Mouse (Mus musculus) embryonic facial prominence, embryonic 11.5 days (tissue): ENCODE results near the gene Rasgef1b. TPM values are rescaled to one million over a fixed set of nuclear protein-coding genes. Genes with fewer than 3 reads are reported as not detected.

Source experiments
- ATAC-seq: fragments of 200-750 bp; cut with Nextera tagmentation; replicated peaks from 2 replicates; pipeline ENCODE4 v1.8.0; 2017; ENCODE audit warnings: low read depth; ENCODE audit not compliant: insufficient number of reproducible peaks, low FRiP score, low TSS enrichment
- DNase-seq: peaks from one replicate; pipeline ENCODE4 v3.0.0-alpha.2; 2015; ENCODE audit warnings: low spot score
- H3K27ac ChIP-seq: fragments of 300-500 bp; sonication (generic); replicated peaks from 2 replicates; pipeline ENCODE4 v1.5.1; 2014; ENCODE audit warnings: mild to moderate bottlenecking, low read depth, low read length, control low read depth
- H3K27me3 ChIP-seq: fragments of 300-500 bp; sonication (generic); 2 replicates; pipeline ENCODE4 v1.6.1; 2014; ENCODE audit warnings: mild to moderate bottlenecking, low read length, moderate library complexity, mixed read lengths; ENCODE audit not compliant: control insufficient read depth, insufficient read depth
- H3K36me3 ChIP-seq: fragments of 300-500 bp; sonication (generic); replicated peaks from 2 replicates; pipeline ENCODE4 v1.6.1; 2014; ENCODE audit warnings: low read depth, mild to moderate bottlenecking, low read length, moderate library complexity, mixed read lengths; ENCODE audit not compliant: control insufficient read depth, insufficient read depth
- H3K4me1 ChIP-seq: fragments of 300-500 bp; sonication (generic); 2 replicates; pipeline ENCODE4 v1.6.1; 2014; ENCODE audit warnings: low read length, mixed read lengths; ENCODE audit not compliant: control insufficient read depth, insufficient read depth
- H3K4me2 ChIP-seq: fragments of 300-500 bp; sonication (generic); 2 replicates; pipeline ENCODE4 v1.6.1; 2014; ENCODE audit warnings: low read depth, mild to moderate bottlenecking, control low read depth, low read length, moderate library complexity
- H3K4me3 ChIP-seq: fragments of 300-500 bp; sonication (generic); 2 replicates; pipeline ENCODE4 v1.5.1; 2014; ENCODE audit warnings: low read depth, low read length, control low read depth
- H3K9ac ChIP-seq: fragments of 300-500 bp; sonication (generic); replicated peaks from 2 replicates; pipeline ENCODE4 v1.6.1; 2014; ENCODE audit warnings: mild to moderate bottlenecking, control low read depth, low read length
- H3K9me3 ChIP-seq: fragments of 300-500 bp; sonication (generic); replicated peaks from 2 replicates; pipeline ENCODE4 v1.6.1; 2016; ENCODE audit warnings: mild to moderate bottlenecking, low read length, inconsistent platforms, mixed read lengths; ENCODE audit not compliant: control insufficient read depth
- WGBS: fragments of 180-500 bp; shearing (Covaris S2); extraction: QIAGEN DNeasy Blood & Tissue Kit; methylation state at CpG from one replicate; pipeline ENCODE4 v1.1.7; 2014; 5-methylcytosine and 5-hydroxymethylcytosine counted together
- polyA plus RNA-seq: library from polyadenylated mRNA; unstranded; fragments of >200 nt; fragmentation: Nextera tagmentation; extraction: Ambion mirVana; gene quantifications from 2 replicates; pipeline ENCODE4 v1.2.1, GENCODE M21; 2014

The Rasgef1b gene
- polyA plus RNA-seq, 1 experiment from 2014 or later = 14.2 TPM

- H3K36me3 ChIP-seq = no peaks in the 10 kb centered on the region
- H3K4me2 ChIP-seq = no peak overlapping the region
- no peak overlapping the region for H3K4me3 ChIP-seq
- H3K27me3 ChIP-seq = no peaks in the 10 kb centered on the region
- WGBS = 22% methylated on average over 5 of the region's 5 CpGs
- DNase-seq (no peak), ATAC-seq (no peak)
- H3K9me3 ChIP-seq = no peaks in the 10 kb centered on the region
- H3K4me1 ChIP-seq = no peaks in the 10 kb centered on the region
- no peak overlapping the region for H3K9ac ChIP-seq
- no peak overlapping the region for H3K27ac ChIP-seq
Observed at GRCm38 (mm10) chr5:99582055-99582454, 146.8 kb downstream of the Rasgef1b start.

- Histone ChIP-seq H3K36me3 (no peaks in the 10 kb centered on the region), H3K27me3 (no peaks in the 10 kb centered on the region), H3K9ac (no peak overlapping the region), H3K27ac (no peak overlapping the region), H3K4me1 (no peaks in the 10 kb centered on the region), H3K9me3 (no peaks in the 10 kb centered on the region), H3K4me2 (no peak overlapping the region), H3K4me3 (no peak overlapping the region)
- WGBS = 5% methylated on average over 4 of the region's 4 CpGs
- ATAC-seq (peak; percentile 78; the same call in 1 of the 2 replicates), DNase-seq (peak; percentile 80)
Observed at GRCm38 (mm10) chr5:99578692-99579091, 150.2 kb downstream of the Rasgef1b start.

- DNase-seq (no peak), ATAC-seq (no peak)
- H3K9me3 ChIP-seq = no peaks in the 10 kb centered on the region
- no peak overlapping the region for H3K9ac ChIP-seq
- H3K4me3 ChIP-seq = no peak overlapping the region
- H3K4me2 ChIP-seq = no peak overlapping the region
- H3K27me3 ChIP-seq = no peaks in the 10 kb centered on the region
- no peak overlapping the region for H3K27ac ChIP-seq
- WGBS = 87% methylated on average over 8 of the region's 8 CpGs
- no peaks in the 10 kb centered on the region for H3K36me3 ChIP-seq
- H3K4me1 ChIP-seq = no peaks in the 10 kb centered on the region
Observed at GRCm38 (mm10) chr5:99575897-99576296, 153.0 kb downstream of the Rasgef1b start.

- no peak overlapping the region for H3K4me2 ChIP-seq
- H3K9ac ChIP-seq = no peak overlapping the region
- ATAC-seq (no peak), DNase-seq (no peak)
- no peaks in the 10 kb centered on the region for H3K36me3 ChIP-seq
- H3K9me3 ChIP-seq = no peaks in the 10 kb centered on the region
- no peak overlapping the region for H3K27ac ChIP-seq
- H3K4me3 ChIP-seq = no peak overlapping the region
- 38% methylated on average over 8 of the region's 8 CpGs for WGBS
- H3K4me1 ChIP-seq = no peaks in the 10 kb centered on the region
- no peaks in the 10 kb centered on the region for H3K27me3 ChIP-seq
Observed at GRCm38 (mm10) chr5:99564501-99565323, 164.2 kb downstream of the Rasgef1b start.

- no peak overlapping the region for H3K9ac ChIP-seq
- 74% methylated on average over 6 of the region's 6 CpGs for WGBS
- ATAC-seq (no peak), DNase-seq (no peak)
- no peaks in the 10 kb centered on the region for H3K4me1 ChIP-seq
- H3K27me3 ChIP-seq = no peaks in the 10 kb centered on the region; the same call in 1 of the 2 replicates
- H3K4me2 ChIP-seq = no peak overlapping the region
- H3K36me3 ChIP-seq = no peaks in the 10 kb centered on the region
- H3K9me3 ChIP-seq = no peaks in the 10 kb centered on the region
- H3K4me3 ChIP-seq = no peak overlapping the region
- no peak overlapping the region for H3K27ac ChIP-seq
Observed at GRCm38 (mm10) chr5:99562096-99562495, 166.8 kb downstream of the Rasgef1b start.

- H3K4me2 ChIP-seq = no peak overlapping the region
- H3K27ac ChIP-seq = no peak overlapping the region
- H3K36me3 ChIP-seq = no peaks in the 10 kb centered on the region
- DNase-seq (peak; percentile 43), ATAC-seq (no peak)
- H3K9me3 ChIP-seq = no peaks in the 10 kb centered on the region
- no peaks in the 10 kb centered on the region for H3K4me1 ChIP-seq
- no peaks in the 10 kb centered on the region; the same call in 1 of the 2 replicates for H3K27me3 ChIP-seq
- WGBS = 4% methylated on average over 3 of the region's 3 CpGs
- H3K4me3 ChIP-seq = no peak overlapping the region
- no peak overlapping the region for H3K9ac ChIP-seq
Observed at GRCm38 (mm10) chr5:99559814-99560213, 169.1 kb downstream of the Rasgef1b start.

- DNase-seq (no peak), ATAC-seq (no peak)
- no peak overlapping the region for H3K4me2 ChIP-seq
- H3K9me3 ChIP-seq = no peaks in the 10 kb centered on the region
- H3K27me3 ChIP-seq = no peaks in the 10 kb centered on the region; the same call in 1 of the 2 replicates
- no peak overlapping the region for H3K4me3 ChIP-seq
- H3K27ac ChIP-seq = no peak overlapping the region
- H3K9ac ChIP-seq = no peak overlapping the region
- H3K4me1 ChIP-seq = no peaks in the 10 kb centered on the region
- no peaks in the 10 kb centered on the region for H3K36me3 ChIP-seq
- 60% methylated on average over 9 of the region's 9 CpGs for WGBS
Observed at GRCm38 (mm10) chr5:99558231-99558630, 170.6 kb downstream of the Rasgef1b start.

GRCm38 (mm10) chr5:99552645-99553044 is 176.2 kb downstream of the Rasgef1b start:
- H3K27ac ChIP-seq = no peak overlapping the region
- H3K4me1 ChIP-seq = no peaks in the 10 kb centered on the region
- H3K9ac ChIP-seq = no peak overlapping the region
- WGBS = 37% methylated on average over 7 of the region's 7 CpGs
- H3K4me2 ChIP-seq = no peak overlapping the region
- DNase-seq = no peak
- H3K4me3 ChIP-seq = no peak overlapping the region
- no peaks in the 10 kb centered on the region for H3K36me3 ChIP-seq
- 0 out of 2 replicates have a peak, but pooled peaks have one; percentile 29 for ATAC-seq
- H3K9me3 ChIP-seq = no peaks in the 10 kb centered on the region
- no peaks in the 10 kb centered on the region for H3K27me3 ChIP-seq
